Mouse (Mus musculus): ENCODE results near the gene Smagp. TPM values are rescaled to one million over a fixed set of nuclear protein-coding genes. Genes with fewer than 3 reads are reported as not detected.

Smagp gene
- polyA plus RNA-seq, 1 experiment from 2014 or later: 47.9 TPM

- WGBS: 65% methylated on average over 1 of the region's 1 CpGs
- Histone ChIP-seq H3K4me1 (ENCODE audit: control insufficient read depth, insufficient read depth, low read length) (0 out of 2 replicates have a peak, but pooled peaks cover 4% of the 10 kb centered on the region), H3K9ac (ENCODE audit: low read depth, low read length) (no peak overlapping the region), H3K36me3 (ENCODE audit: control insufficient read depth, insufficient read depth, low read length) (no peaks in the 10 kb centered on the region), H3K27ac (ENCODE audit: low read length) (no peak overlapping the region), H3K27me3 (replicated peaks; ENCODE audit: control insufficient read depth, insufficient read depth, low read length) (no peaks in the 10 kb centered on the region), H3K9me3 (ENCODE audit: control insufficient read depth, low read length) (no peaks in the 10 kb centered on the region), H3K4me3 (ENCODE audit: low read length) (no peak overlapping the region), H3K4me2 (ENCODE audit: low read depth, low read length) (no peak overlapping the region)
- no peak for ATAC-seq
Observed at GRCm38 (mm10) chr15:100654271-100654670, 17.5 kb upstream of the Smagp start.

GRCm38 (mm10) chr15:100651610-100652009, 14.9 kb upstream of the Smagp start:
- H3K4me1 ChIP-seq (ENCODE audit: control insufficient read depth, insufficient read depth, low read length): 0 out of 2 replicates have a peak, but pooled peaks cover 4% of the 10 kb centered on the region
- H3K27me3 ChIP-seq (replicated peaks; ENCODE audit: control insufficient read depth, insufficient read depth, low read length): no peaks in the 10 kb centered on the region
- 62% methylated on average over 9 of the region's 9 CpGs for WGBS
- H3K4me3 ChIP-seq (ENCODE audit: low read length): no peak overlapping the region
- H3K4me2 ChIP-seq (ENCODE audit: low read depth, low read length): no peak overlapping the region
- no peaks in the 10 kb centered on the region for H3K36me3 ChIP-seq (ENCODE audit: control insufficient read depth, insufficient read depth, low read length)
- ATAC-seq: peak; percentile 96
- H3K9me3 ChIP-seq (ENCODE audit: control insufficient read depth, low read length): no peaks in the 10 kb centered on the region
- H3K27ac ChIP-seq (ENCODE audit: low read length): peak overlapping the region; percentile 82
- H3K9ac ChIP-seq (ENCODE audit: low read depth, low read length): no peak overlapping the region

- no peak overlapping the region for H3K9ac ChIP-seq (ENCODE audit: low read depth, low read length)
- no peak overlapping the region for H3K4me3 ChIP-seq (ENCODE audit: low read length)
- H3K36me3 ChIP-seq (ENCODE audit: control insufficient read depth, insufficient read depth, low read length): no peaks in the 10 kb centered on the region
- no peaks in the 10 kb centered on the region for H3K27me3 ChIP-seq (replicated peaks; ENCODE audit: control insufficient read depth, insufficient read depth, low read length)
- WGBS: 84% methylated on average over 10 of the region's 10 CpGs
- H3K4me1 ChIP-seq (ENCODE audit: control insufficient read depth, insufficient read depth, low read length): 0 out of 2 replicates have a peak, but pooled peaks cover 4% of the 10 kb centered on the region
- no peak for ATAC-seq
- H3K9me3 ChIP-seq (ENCODE audit: control insufficient read depth, low read length): no peaks in the 10 kb centered on the region
- no peak overlapping the region for H3K27ac ChIP-seq (ENCODE audit: low read length)
- no peak overlapping the region for H3K4me2 ChIP-seq (ENCODE audit: low read depth, low read length)
Observed at GRCm38 (mm10) chr15:100650111-100650510, 13.4 kb upstream of the Smagp start.

GRCm38 (mm10) chr15:100646161-100646560, 9.4 kb upstream of the Smagp start:
- Histone ChIP-seq H3K9me3 (ENCODE audit: control insufficient read depth, low read length) (no peaks in the 10 kb centered on the region), H3K9ac (ENCODE audit: low read depth, low read length) (no peak overlapping the region), H3K4me2 (ENCODE audit: low read depth, low read length) (no peak overlapping the region), H3K27me3 (replicated peaks; ENCODE audit: control insufficient read depth, insufficient read depth, low read length) (no peaks in the 10 kb centered on the region), H3K27ac (ENCODE audit: low read length) (no peak overlapping the region), H3K36me3 (ENCODE audit: control insufficient read depth, insufficient read depth, low read length) (no peaks in the 10 kb centered on the region), H3K4me3 (ENCODE audit: low read length) (no peak overlapping the region), H3K4me1 (ENCODE audit: control insufficient read depth, insufficient read depth, low read length) (peaks cover 7% of the 10 kb centered on the region; the same call in 1 of the 2 replicates)
- 76% methylated on average over 6 of the region's 6 CpGs for WGBS
- no peak for ATAC-seq

- no peaks in the 10 kb centered on the region for H3K36me3 ChIP-seq (ENCODE audit: control insufficient read depth, insufficient read depth, low read length)
- H3K4me1 ChIP-seq (ENCODE audit: control insufficient read depth, insufficient read depth, low read length): peaks cover 23% of the 10 kb centered on the region
- no peak overlapping the region for H3K9ac ChIP-seq (ENCODE audit: low read depth, low read length)
- H3K4me3 ChIP-seq (ENCODE audit: low read length): no peak overlapping the region
- H3K27ac ChIP-seq (ENCODE audit: low read length): no peak overlapping the region
- no peak for ATAC-seq
- H3K9me3 ChIP-seq (ENCODE audit: control insufficient read depth, low read length): no peaks in the 10 kb centered on the region
- H3K4me2 ChIP-seq (ENCODE audit: low read depth, low read length): no peak overlapping the region
- WGBS: 86% methylated on average over 7 of the region's 7 CpGs
- 0 out of 2 replicates have a peak, but pooled peaks cover under 1% of the 10 kb centered on the region for H3K27me3 ChIP-seq (replicated peaks; ENCODE audit: control insufficient read depth, insufficient read depth, low read length)
Observed at GRCm38 (mm10) chr15:100642451-100642850, 5.7 kb upstream of the Smagp start.

GRCm38 (mm10) chr15:100641226-100641810, 4.6 kb upstream of the Smagp start:
- no peak for ATAC-seq
- Histone ChIP-seq H3K9ac (ENCODE audit: low read depth, low read length) (no peak overlapping the region), H3K36me3 (ENCODE audit: control insufficient read depth, insufficient read depth, low read length) (no peaks in the 10 kb centered on the region), H3K27ac (ENCODE audit: low read length) (no peak overlapping the region), H3K4me1 (ENCODE audit: control insufficient read depth, insufficient read depth, low read length) (peaks cover 30% of the 10 kb centered on the region), H3K4me2 (ENCODE audit: low read depth, low read length) (no peak overlapping the region), H3K4me3 (ENCODE audit: low read length) (no peak overlapping the region), H3K27me3 (replicated peaks; ENCODE audit: control insufficient read depth, insufficient read depth, low read length) (peaks cover 8% of the 10 kb centered on the region; the same call in 1 of the 2 replicates), H3K9me3 (ENCODE audit: control insufficient read depth, low read length) (no peaks in the 10 kb centered on the region)
- WGBS: 69% methylated on average over 13 of the region's 16 CpGs

- H3K9ac ChIP-seq (ENCODE audit: low read depth, low read length): no peak overlapping the region
- H3K36me3 ChIP-seq (ENCODE audit: control insufficient read depth, insufficient read depth, low read length): no peaks in the 10 kb centered on the region
- WGBS: 57% methylated on average over 16 of the region's 16 CpGs
- no peaks in the 10 kb centered on the region for H3K9me3 ChIP-seq (ENCODE audit: control insufficient read depth, low read length)
- ATAC-seq: peak; percentile 14; the same call in 1 of the 2 replicates
- H3K27ac ChIP-seq (ENCODE audit: low read length): peak overlapping the region; percentile 23
- H3K4me2 ChIP-seq (ENCODE audit: low read depth, low read length): no peak overlapping the region
- peaks cover 10% of the 10 kb centered on the region; the same call in 1 of the 2 replicates for H3K27me3 ChIP-seq (replicated peaks; ENCODE audit: control insufficient read depth, insufficient read depth, low read length)
- peaks cover 30% of the 10 kb centered on the region for H3K4me1 ChIP-seq (ENCODE audit: control insufficient read depth, insufficient read depth, low read length)
- H3K4me3 ChIP-seq (ENCODE audit: low read length): no peak overlapping the region
Observed at GRCm38 (mm10) chr15:100639972-100640750, 3.4 kb upstream of the Smagp start.

- 0 out of 2 replicates have a peak overlapping the region, but pooled peaks have one; percentile 85 for H3K4me2 ChIP-seq (ENCODE audit: low read depth, low read length)
- H3K36me3 ChIP-seq (ENCODE audit: control insufficient read depth, insufficient read depth, low read length): no peaks in the 10 kb centered on the region
- WGBS: 19% methylated on average over 6 of the region's 6 CpGs
- no peak overlapping the region for H3K9ac ChIP-seq (ENCODE audit: low read depth, low read length)
- peaks cover 30% of the 10 kb centered on the region for H3K4me1 ChIP-seq (ENCODE audit: control insufficient read depth, insufficient read depth, low read length)
- no peak for ATAC-seq
- H3K4me3 ChIP-seq (ENCODE audit: low read length): no peak overlapping the region; the same call in 1 of the 2 replicates
- no peak overlapping the region for H3K27ac ChIP-seq (ENCODE audit: low read length)
- peaks cover 10% of the 10 kb centered on the region; the same call in 1 of the 2 replicates for H3K27me3 ChIP-seq (replicated peaks; ENCODE audit: control insufficient read depth, insufficient read depth, low read length)
- no peaks in the 10 kb centered on the region for H3K9me3 ChIP-seq (ENCODE audit: control insufficient read depth, low read length)
Observed at GRCm38 (mm10) chr15:100637661-100638060, 921 bp upstream of the Smagp start.

- peaks cover 10% of the 10 kb centered on the region; the same call in 1 of the 2 replicates for H3K27me3 ChIP-seq (replicated peaks; ENCODE audit: control insufficient read depth, insufficient read depth, low read length)
- no peaks in the 10 kb centered on the region for H3K36me3 ChIP-seq (ENCODE audit: control insufficient read depth, insufficient read depth, low read length)
- WGBS: 3% methylated on average over 38 of the region's 38 CpGs
- H3K27ac ChIP-seq (ENCODE audit: low read length): peak overlapping the region; percentile 72
- peaks cover 28% of the 10 kb centered on the region for H3K4me1 ChIP-seq (ENCODE audit: control insufficient read depth, insufficient read depth, low read length)
- no peaks in the 10 kb centered on the region for H3K9me3 ChIP-seq (ENCODE audit: control insufficient read depth, low read length)
- H3K4me3 ChIP-seq (ENCODE audit: low read length): peak overlapping the region; percentile 63
- H3K9ac ChIP-seq (ENCODE audit: low read depth, low read length): peak overlapping the region; percentile 84
- peak overlapping the region; percentile 85 for H3K4me2 ChIP-seq (ENCODE audit: low read depth, low read length)
- peak; percentile 4; the same call in 1 of the 2 replicates for ATAC-seq
Observed at GRCm38 (mm10) chr15:100635851-100636645, 692 bp downstream of the Smagp start.

All from intestine, embryonic 16.5 days (tissue).